Mouse (Mus musculus) cerebellum, adult 9-11 months (tissue): ENCODE results near the gene Nell2.

ENCODE experiments used
- DNase-seq: peaks from one replicate; pipeline ENCODE4 v3.0.0; 2022

Nell2 gene

DNA sequence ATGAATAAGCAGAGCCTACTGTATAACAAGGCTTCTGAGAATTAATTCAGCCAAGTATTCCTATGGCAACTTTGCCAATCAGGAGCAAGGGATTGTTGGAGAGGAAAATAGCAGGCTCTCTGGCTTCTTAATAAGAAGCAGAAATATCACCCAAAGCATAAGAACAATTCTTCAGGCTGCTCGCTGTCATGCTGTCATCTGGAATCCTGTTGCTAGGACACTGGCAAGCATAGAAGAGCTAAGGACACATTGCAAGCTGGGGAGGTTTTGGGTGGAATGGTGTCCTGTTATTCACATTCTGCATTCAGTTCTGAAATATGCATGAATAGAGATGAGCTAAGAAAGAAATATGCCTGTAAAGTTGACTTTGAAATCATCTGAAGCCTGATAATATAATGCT lies 459.6 kb downstream of the Nell2 start:
- DNase-seq: no peak

DNA sequence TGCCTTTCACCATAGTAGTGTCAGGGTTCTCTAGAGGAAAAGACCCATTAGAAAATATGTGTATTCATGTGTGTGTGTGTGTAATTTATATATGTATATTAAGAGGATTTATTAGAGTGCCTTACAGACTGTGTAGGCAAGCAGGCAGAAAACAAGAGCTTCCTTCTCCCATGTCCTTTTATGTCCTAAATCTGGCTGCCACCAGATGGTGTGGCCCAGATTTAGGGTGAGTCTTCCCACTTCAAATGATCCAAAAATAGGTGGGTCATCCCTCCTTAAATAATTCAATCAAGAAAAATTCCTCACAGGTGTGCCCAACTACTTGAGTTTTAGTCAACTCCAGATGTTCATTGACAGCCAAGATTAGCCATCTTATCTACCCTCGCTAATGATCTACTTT lies 460.3 kb downstream of the Nell2 start:
- peak; percentile 57 for DNase-seq

DNA sequence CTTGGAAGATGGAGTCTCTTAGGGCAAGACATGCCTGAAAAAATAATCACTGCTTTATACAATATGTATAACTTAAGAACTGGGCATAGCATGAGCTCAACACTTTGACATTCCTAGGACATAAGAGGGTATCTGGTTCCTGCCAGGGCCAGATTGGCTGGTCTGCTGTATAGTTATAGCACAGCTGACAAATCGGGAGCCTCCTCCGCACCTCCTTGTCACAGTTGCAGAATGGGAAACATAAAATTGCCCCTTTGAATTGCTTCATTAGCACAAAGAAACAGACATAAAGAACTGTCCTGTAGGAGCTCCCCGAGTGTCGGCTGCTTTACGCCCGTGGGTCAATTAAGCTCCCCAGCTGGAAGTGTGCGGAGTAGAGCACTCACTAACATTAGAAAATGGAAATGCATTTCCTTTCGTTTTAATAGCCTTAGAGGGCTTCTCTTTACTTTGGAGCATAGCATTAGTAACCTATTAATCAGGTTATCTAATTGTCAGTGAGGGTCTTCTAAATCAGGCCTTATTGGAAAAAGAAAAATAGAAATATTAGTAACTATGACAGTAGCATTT lies 473.2 kb downstream of the Nell2 start:
- DNase-seq: no peak

DNA sequence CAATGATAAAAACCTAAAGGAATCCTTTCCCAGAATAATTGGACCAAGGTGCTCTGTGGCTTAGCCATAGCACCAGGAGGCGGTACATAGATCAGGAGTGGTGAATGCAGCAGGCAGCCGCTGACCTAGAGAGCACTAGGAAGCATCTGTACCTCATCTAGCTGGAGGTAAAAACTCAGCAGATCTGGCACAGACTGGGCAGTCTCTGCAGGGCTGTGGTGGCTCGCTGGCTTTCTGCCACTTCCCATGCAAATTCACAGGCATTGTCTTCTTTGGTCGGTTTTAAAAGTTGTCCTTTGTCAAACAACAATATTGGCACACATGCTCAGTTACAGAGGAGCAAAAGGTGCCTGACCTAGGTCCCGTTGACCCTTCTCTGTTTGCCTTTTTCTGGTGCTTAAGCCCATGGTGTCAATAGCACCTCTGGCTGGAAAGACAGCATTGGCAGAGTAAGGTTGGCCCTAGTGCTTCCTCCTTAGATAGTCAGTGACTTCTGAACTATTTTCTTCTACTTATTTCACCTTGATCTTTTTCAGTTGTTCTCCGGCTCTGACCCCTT lies 479.1 kb downstream of the Nell2 start:
- peak; percentile 77 for DNase-seq

DNA sequence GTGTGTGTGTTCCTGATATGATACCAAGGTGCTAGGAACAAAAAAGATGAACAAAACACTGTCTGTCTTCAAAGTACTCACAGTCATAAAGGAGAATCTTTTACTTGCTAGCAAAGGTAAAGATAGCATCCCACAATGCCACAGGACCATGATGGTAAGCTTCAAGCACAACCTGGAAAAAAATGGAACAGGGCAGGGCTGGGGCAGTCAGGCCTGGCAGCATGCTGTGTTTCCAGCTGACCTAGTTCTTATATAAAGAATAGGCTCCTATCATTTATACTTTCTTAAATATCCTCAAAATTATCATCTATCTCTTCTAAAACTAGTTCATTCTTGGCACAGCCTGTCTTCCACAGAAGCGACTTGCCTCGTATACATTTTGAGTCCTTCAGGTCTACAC lies 480.9 kb downstream of the Nell2 start:
- peak; percentile 55 for DNase-seq

DNA sequence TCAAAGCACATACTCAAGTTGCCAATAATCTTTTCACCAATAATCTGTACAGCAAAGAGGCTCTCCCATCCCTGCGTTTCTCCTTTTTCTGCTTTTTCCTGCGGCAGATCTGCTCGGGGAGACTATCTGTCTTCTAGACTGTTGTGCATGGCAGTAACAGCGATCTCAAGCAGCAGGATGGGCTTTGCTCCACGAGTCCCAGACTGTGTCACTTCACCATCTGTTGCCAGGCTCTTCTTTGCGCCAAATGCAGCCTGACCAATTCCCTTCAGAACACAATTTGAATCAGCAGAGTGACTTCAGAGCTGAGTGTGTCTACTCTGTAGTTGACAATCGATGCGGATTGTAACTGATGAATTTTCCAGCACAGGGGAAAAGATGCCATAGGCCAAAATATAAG lies 484.3 kb downstream of the Nell2 start:
- peak; percentile 94 for DNase-seq

DNA sequence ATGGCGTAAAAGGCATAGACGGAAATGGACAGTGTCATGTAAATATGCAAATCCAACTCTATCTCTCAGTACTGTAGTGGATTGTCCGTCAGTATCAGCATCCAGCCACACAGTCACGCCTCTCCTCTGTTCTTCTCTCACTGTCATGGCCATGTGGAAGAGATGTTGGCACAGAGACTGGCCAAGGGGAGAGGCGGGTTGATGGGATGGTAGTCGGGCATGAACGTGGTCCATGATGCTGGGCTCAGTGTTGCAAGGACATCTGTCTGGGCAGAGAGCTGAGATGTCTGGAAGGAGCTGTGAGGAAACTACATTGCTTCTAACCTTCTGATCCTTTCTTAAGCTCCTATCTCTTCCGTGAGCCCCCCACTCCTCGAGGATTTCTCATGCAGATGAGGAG lies 485.9 kb downstream of the Nell2 start:
- no peak for DNase-seq

DNA sequence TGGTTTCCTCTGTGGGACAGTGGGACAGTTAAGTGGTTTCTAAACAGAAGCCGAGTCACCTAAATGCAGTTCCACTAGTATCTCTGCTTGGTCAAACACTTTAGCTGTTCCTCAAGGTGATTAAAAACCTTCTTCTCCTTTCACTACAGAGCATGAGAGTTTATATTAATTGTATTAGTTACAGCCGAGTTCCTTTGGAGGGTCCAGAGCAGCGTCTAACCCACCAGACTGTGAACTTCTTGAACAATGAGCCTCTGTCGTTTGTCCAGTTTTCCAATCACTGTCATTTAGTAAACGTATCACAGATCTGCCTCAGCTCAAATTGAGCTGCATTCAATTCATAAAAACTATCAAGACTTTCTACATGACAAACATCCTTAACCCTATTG lies 498.9 kb downstream of the Nell2 start:
- no peak for DNase-seq

DNA sequence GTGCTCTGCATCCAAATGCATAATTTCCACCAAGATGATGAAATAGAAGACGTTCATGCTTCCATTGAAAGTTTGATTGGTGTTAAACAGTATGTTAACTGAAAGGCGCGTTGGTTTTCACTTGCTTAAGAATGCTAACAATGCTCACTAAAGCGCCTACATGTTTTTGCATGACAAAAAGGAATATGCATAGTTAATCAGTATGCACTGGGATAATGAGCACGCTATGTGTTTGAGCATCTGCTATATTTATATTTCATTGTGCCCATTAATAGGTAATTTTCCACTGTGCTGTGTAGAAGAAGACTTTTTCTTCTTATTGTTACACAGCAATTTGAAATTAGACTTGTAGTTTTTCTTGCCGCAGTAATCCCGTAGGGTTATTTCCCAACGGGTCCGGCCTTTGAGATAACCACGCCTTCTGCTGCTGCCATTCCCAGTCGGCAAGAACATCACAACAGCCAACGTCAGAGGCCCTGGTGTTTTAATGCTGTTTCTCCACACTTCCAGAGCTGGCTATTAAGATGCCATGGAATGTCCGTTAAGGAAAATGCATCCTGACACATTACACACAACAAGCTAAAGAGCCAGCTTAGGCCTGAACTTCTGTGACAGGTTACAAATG lies 499.4 kb downstream of the Nell2 start:
- no peak for DNase-seq
